Mouse (Mus musculus) CH12.LX (cell line): ENCODE measurements around the gene Tpp2.

Source experiments
- BHLHE40 ChIP-seq: IDR thresholded peaks from 2 replicates; pipeline ENCODE4 v1.6.1; 2011; ENCODE audit warnings: mild to moderate bottlenecking, low read depth, low read length, improper control_type of control experiment
- CHD1 ChIP-seq: IDR thresholded peaks from 2 replicates; pipeline ENCODE4 v1.6.1; 2012; ENCODE audit warnings: low read depth, low read length, improper control_type of control experiment, inconsistent platforms
- CHD2 ChIP-seq: IDR thresholded peaks from 2 replicates; pipeline ENCODE4 v1.6.1; 2011; ENCODE audit warnings: low read length, improper control_type of control experiment
- CTCF ChIP-seq, 2 experiments: IDR thresholded peaks in 1 of 2; conservative IDR thresholded peaks in 1 of 2; 2 replicates each; pipeline ENCODE4 v1.5.1; 2011 to 2012; ENCODE audit warnings: low read depth in 2 of 2, low read length in 2 of 2, improper control_type of control experiment in 1 of 2, inconsistent platforms in 1 of 2, mild to moderate bottlenecking in 1 of 2, moderate library complexity in 1 of 2
- E2F4 ChIP-seq: IDR thresholded peaks from 2 replicates; pipeline ENCODE4 v1.6.1; 2011; ENCODE audit warnings: low read depth, low read length, improper control_type of control experiment; ENCODE audit not compliant: insufficient replicate concordance
- EP300 ChIP-seq: IDR thresholded peaks from 2 replicates; pipeline ENCODE4 v1.6.1; 2011; ENCODE audit warnings: low read length, improper control_type of control experiment
- IRF4 ChIP-seq: IDR thresholded peaks from 2 replicates; pipeline ENCODE4 v1.6.1; 2014; ENCODE audit warnings: low read depth, mild to moderate bottlenecking, inconsistent platforms, low read length, improper control_type of control experiment
- JUN ChIP-seq: IDR thresholded peaks from 2 replicates; pipeline ENCODE4 v1.6.1; 2011; ENCODE audit warnings: low read depth, mild to moderate bottlenecking, low read length, improper control_type of control experiment, moderate library complexity; ENCODE audit not compliant: insufficient read depth
- POLR2A ChIP-seq: IDR thresholded peaks from 2 replicates; pipeline ENCODE4 v1.6.1; 2011; ENCODE audit warnings: low read depth, mild to moderate bottlenecking, improper control_type of control experiment, low read length
- SIN3A ChIP-seq: IDR thresholded peaks from 2 replicates; pipeline ENCODE4 v1.6.1; 2012; ENCODE audit warnings: low read length, improper control_type of control experiment, inconsistent platforms
- SMC3 ChIP-seq: IDR thresholded peaks from 2 replicates; pipeline ENCODE4 v1.6.1; 2011; ENCODE audit warnings: low read depth, low read length, improper control_type of control experiment
- TCF12 ChIP-seq: IDR thresholded peaks from 2 replicates; pipeline ENCODE4 v1.6.1; 2014; ENCODE audit warnings: low read depth, mild to moderate bottlenecking, inconsistent platforms, low read length, improper control_type of control experiment
- USF2 ChIP-seq: conservative IDR thresholded peaks from 2 replicates; pipeline ENCODE4 v1.6.1; 2011; ENCODE audit warnings: low read depth, low read length, improper control_type of control experiment
- ZNF384 ChIP-seq: IDR thresholded peaks from 2 replicates; pipeline ENCODE4 v1.6.1; 2012; ENCODE audit warnings: low read depth, low read length, improper control_type of control experiment, inconsistent platforms

DNA sequence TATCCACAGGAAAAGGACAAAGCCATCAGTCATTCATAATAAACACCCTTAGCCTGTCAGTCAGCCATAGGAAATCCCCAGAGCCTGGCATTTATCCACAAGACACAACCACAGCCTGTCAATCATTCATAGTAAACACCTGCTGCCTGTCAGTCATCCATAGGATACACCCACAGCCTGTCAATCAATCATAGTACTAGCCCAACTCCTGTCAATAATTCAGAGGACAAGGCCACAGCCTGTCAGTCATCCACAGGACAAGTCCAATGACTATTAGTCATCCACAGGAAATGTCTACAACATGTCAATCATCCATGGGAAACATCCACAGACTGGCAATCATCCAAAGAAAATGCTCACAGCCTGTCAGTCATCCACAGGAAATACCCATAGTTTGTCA, 37.7 kb upstream of the Tpp2 start:
- TF ChIP-seq POLR2A (no peak), CTCF (conservative IDR thresholded peaks at IDR 0.05 in 1 of 2, IDR thresholded peaks at IDR 0.05 in 1 of 2; ENCODE audit: low read depth in 2 of 2, low read length in 2 of 2) (no peak), CHD1 (no peak), JUN (no peak), EP300 (no peak), SIN3A (no peak), E2F4 (no peak), CHD2 (no peak), BHLHE40 (no peak), SMC3 (no peak), USF2 (no peak), IRF4 (no peak), TCF12 (no peak), ZNF384 (no peak)
